Mouse (Mus musculus): ENCODE results near the gene Nnat. TPM values are rescaled to one million over a fixed set of nuclear protein-coding genes. Genes with fewer than 3 reads are reported as not detected.

Nnat gene
- polyA plus RNA-seq, 1 experiment from 2014 or later, result 287 TPM

DNA sequence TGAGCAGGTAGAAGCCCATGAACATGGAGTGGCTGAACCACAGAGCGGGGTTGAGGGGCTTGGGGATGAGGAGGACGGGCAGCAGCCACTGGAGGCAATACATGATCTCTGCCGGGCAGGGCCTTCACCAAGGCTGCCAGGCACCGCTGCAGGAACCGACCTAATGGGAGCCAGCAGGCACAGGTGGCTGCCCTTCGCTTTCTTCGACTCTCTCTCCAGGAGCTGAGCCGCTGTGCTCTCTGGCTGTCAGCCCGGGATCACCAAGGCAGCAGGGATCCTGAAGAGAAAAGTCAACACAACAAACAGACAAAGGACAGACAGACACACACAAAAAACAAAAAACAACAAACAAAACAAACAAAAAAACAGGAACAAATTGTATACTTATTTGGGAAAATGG is 1.8 kb upstream of the Nnat start:
- Histone ChIP-seq H3K27me3 (no peaks in the 10 kb centered on the region), H3K9me3 (replicated peaks) (peaks cover 27% of the 10 kb centered on the region), H3K4me1 (peaks cover 52% of the 10 kb centered on the region), H3K36me3 (peaks cover 66% of the 10 kb centered on the region), H3K9ac (no peak overlapping the region), H3K4me3 (replicated peaks) (no peak overlapping the region), H3K4me2 (no peak overlapping the region), H3K27ac (no peak overlapping the region)
- 82% methylated on average over 9 of the region's 9 CpGs for WGBS
- ATAC-seq (replicated peaks; ENCODE audit: low FRiP score), result no peak

DNA sequence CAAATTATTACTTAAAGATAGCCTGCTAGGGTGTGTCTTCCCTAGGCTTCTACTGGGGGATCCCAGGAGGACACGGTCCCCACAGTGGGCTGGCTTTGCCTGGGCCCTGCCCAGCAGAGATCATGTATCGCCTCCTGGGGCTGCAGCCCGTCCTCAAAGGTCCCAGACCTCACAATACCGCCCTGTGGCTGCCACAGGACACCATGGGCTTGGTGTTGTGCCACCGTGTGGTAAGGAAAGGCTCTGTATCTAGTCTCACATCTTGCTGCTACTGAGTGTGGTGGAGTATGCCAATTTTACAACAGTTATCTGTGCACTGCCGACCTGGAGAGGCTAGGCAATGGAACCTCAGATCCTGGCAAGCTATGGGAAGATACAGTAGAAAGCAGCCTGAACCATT is 1.4 kb upstream of the Nnat start:
- H3K27me3 ChIP-seq, result no peaks in the 10 kb centered on the region
- no peak overlapping the region for H3K4me3 ChIP-seq (replicated peaks)
- no peak for ATAC-seq (replicated peaks; ENCODE audit: low FRiP score)
- H3K4me2 ChIP-seq, result no peak overlapping the region
- no peak overlapping the region for H3K9ac ChIP-seq
- H3K27ac ChIP-seq, result no peak overlapping the region
- 64% methylated on average over 6 of the region's 6 CpGs for WGBS
- H3K36me3 ChIP-seq, result peaks cover 66% of the 10 kb centered on the region
- peaks cover 49% of the 10 kb centered on the region for H3K4me1 ChIP-seq
- peaks cover 27% of the 10 kb centered on the region for H3K9me3 ChIP-seq (replicated peaks)

DNA sequence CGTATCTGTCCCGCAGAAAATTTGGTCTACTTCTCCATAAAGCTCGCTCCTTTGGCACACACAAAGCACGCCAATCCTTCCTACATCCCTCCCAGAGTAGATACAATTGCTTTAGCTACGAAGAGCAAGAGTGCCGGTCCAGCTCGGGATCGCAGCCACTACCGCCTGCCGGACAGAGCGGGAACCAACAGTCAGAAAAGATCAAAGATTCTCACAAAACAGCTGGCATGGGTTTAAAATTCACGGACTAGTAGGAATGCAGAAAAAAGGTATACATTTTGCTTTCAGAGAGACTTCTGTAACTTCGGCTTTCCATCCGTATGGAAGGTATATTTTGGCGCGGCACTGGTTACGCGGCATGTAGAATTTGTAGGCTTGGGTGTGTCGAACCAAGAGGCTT is 438 bp upstream of the Nnat start:
- peaks cover 73% of the 10 kb centered on the region for H3K36me3 ChIP-seq

DNA sequence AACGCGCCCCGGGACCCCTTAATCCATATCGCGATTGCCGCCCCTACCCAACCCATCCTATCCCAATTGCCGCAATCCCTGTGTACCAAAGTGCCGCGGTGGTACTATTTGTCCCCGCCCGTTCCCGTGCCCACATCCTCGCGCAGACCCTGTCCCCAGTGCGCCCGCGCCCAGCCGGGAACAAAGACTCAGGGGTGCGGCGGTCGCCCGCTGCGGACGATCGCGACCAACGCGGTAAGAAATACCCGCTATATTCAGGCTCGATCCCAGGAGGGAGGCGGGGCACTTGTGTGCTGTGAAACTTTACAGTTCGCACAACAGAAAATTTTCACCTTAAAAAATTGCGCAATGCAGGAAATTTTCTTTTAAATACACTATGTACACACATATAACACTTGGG is 424 bp downstream of the Nnat start:
- ATAC-seq (replicated peaks; ENCODE audit: low FRiP score), result no peak
- WGBS, result 41% methylated on average over 33 of the region's 33 CpGs
- no peaks in the 10 kb centered on the region for H3K27me3 ChIP-seq
- H3K4me3 ChIP-seq (replicated peaks), result peak overlapping the region; percentile 53
- peaks cover 27% of the 10 kb centered on the region for H3K9me3 ChIP-seq (replicated peaks)
- peaks cover 45% of the 10 kb centered on the region for H3K4me1 ChIP-seq
- peaks cover 73% of the 10 kb centered on the region for H3K36me3 ChIP-seq
- H3K4me2 ChIP-seq, result peak overlapping the region; percentile 80
- H3K27ac ChIP-seq, result no peak overlapping the region
- H3K9ac ChIP-seq, result peak overlapping the region; percentile 55

More for the DNA sequence above, 438 bp upstream of the Nnat start:
- peak overlapping the region; percentile 80 for H3K4me2 ChIP-seq
- no peak for ATAC-seq (replicated peaks; ENCODE audit: low FRiP score)
- H3K27me3 ChIP-seq, result no peaks in the 10 kb centered on the region
- 50% methylated on average over 19 of the region's 19 CpGs for WGBS
- H3K4me1 ChIP-seq, result peaks cover 40% of the 10 kb centered on the region
- no peak overlapping the region for H3K27ac ChIP-seq
- peaks cover 27% of the 10 kb centered on the region for H3K9me3 ChIP-seq (replicated peaks)
- H3K4me3 ChIP-seq (replicated peaks), result peak overlapping the region; percentile 53
- H3K9ac ChIP-seq, result peak overlapping the region; percentile 55

DNA sequence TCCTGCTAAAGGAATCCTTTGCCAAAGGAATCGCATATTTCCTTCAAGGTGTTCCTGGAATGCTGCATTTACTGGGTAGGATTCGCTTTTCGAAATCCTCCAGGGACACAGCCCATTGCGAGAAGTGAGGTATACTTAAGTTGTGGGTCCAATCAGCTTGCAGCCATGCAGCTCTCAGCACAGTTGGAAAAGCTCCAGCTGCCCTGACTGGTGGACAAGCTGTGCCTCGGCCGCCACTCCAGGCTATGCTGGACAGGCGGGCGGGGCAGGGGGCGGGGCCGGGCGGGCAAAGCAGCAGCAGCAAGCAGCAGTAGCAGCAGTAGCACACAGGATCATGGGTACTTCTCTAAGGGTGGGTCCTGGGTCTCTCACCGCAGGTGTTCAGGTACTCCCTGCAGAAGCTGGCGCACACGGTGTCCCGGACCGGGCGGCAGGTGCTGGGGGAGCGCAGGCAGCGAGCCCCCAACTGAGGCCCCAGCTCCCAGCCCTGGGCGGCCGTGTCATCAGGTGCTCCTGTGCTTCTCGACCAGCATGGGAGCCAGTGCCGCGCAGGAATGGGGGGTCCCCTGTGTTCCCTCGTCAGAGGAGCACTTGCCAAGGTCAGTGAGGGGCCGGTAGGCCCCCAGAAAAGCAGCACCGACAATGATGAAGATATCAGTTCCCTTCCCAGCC is 1.4 kb downstream of the Nnat start:
- peak; percentile 89 for ATAC-seq (replicated peaks; ENCODE audit: low FRiP score)
- Histone ChIP-seq H3K9ac (no peak overlapping the region), H3K27ac (peak overlapping the region; percentile 56; the same call in 1 of the 2 replicates), H3K9me3 (replicated peaks) (peaks cover 27% of the 10 kb centered on the region), H3K4me2 (peak overlapping the region; percentile 80), H3K27me3 (no peaks in the 10 kb centered on the region), H3K36me3 (peaks cover 70% of the 10 kb centered on the region), H3K4me3 (replicated peaks) (peak overlapping the region; percentile 53), H3K4me1 (peaks cover 39% of the 10 kb centered on the region)
- WGBS, result 55% methylated on average over 27 of the region's 27 CpGs

DNA sequence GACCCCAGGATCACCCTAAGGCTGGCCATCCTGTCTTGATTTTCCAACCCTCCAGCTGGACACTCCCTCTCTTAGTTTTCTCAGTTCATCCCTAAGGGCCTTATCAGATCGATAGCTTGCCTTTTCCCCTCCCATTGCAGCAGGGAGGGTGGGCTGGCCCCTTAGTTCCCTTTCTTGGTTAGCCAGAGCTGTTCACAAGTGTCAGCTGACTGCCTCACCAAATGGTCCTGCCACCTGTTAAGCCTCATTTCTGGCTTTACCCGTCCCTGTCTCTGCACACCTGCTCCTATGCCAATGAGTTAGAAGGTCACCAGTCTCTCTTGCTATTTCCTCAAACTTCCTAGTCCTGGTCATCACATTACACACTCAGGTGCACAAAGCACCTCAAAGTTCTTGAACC is 3.2 kb downstream of the Nnat start:
- no peak overlapping the region for H3K9ac ChIP-seq
- H3K36me3 ChIP-seq, result peaks cover 53% of the 10 kb centered on the region
- no peak overlapping the region for H3K4me2 ChIP-seq
- ATAC-seq (replicated peaks; ENCODE audit: low FRiP score), result no peak
- no peak overlapping the region for H3K27ac ChIP-seq
- peaks cover 27% of the 10 kb centered on the region for H3K9me3 ChIP-seq (replicated peaks)
- H3K27me3 ChIP-seq, result no peaks in the 10 kb centered on the region
- H3K4me1 ChIP-seq, result peaks cover 45% of the 10 kb centered on the region
- 48% methylated on average over 2 of the region's 2 CpGs for WGBS
- no peak overlapping the region for H3K4me3 ChIP-seq (replicated peaks)

DNA sequence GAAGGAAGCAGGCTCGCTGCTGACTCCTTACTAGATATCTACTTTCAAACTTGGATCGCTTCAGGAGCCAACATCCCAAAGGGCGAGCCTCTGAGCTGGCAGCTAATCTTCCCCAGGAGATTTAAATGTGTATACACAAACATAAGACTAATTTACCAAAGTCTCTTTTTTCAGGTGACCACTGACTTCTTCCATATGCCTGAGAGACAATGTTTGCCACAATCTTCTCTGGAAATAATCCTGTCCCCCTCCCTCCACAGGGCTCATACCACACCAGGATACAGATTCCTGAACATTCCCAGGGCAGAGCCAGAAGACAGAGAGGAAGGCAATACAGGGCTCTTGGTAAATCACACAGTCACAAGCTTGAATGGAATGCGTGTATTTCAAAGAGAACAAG is 4.8 kb downstream of the Nnat start:
- H3K4me3 ChIP-seq (replicated peaks), result peak overlapping the region; percentile 100
- H3K27me3 ChIP-seq, result no peaks in the 10 kb centered on the region
- peaks cover 38% of the 10 kb centered on the region for H3K36me3 ChIP-seq
- H3K9me3 ChIP-seq (replicated peaks), result peaks cover 18% of the 10 kb centered on the region
- H3K27ac ChIP-seq, result no peak overlapping the region
- 0 out of 2 replicates have a peak overlapping the region, but pooled peaks have one; percentile 92 for H3K9ac ChIP-seq
- no peak for ATAC-seq (replicated peaks; ENCODE audit: low FRiP score)
- 76% methylated on average over 4 of the region's 4 CpGs for WGBS
- peaks cover 37% of the 10 kb centered on the region for H3K4me1 ChIP-seq
- peak overlapping the region; percentile 72 for H3K4me2 ChIP-seq

DNA sequence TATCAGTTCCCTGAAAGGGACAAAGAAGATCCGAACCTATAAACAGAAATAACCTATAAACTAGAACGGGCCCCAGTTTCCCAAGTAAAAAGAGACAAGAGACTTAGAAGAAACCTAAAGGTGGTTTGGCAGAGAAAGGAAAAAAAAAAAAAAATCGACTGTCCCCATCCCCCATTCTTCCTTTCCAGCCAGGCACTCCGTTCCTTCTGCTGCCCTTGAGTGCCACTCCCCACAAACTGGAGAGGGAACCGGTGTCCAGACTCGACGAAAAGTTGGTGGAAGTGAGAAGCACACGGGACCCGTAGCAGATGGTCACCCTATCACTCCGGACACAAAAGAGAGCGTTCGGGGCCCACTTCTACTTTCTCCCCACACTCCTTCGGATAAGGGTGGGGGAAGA is 5.6 kb downstream of the Nnat start:
- Histone ChIP-seq H3K9me3 (replicated peaks) (peaks cover 11% of the 10 kb centered on the region), H3K36me3 (peaks cover 31% of the 10 kb centered on the region), H3K4me1 (peaks cover 34% of the 10 kb centered on the region), H3K27me3 (no peaks in the 10 kb centered on the region), H3K4me3 (replicated peaks) (peak overlapping the region; percentile 100), H3K9ac (peak overlapping the region; percentile 92), H3K4me2 (peak overlapping the region; percentile 72), H3K27ac (peak overlapping the region; percentile 56; the same call in 1 of the 2 replicates)
- no peak; the same call in 1 of the 2 replicates for ATAC-seq (replicated peaks; ENCODE audit: low FRiP score)
- 6% methylated on average over 13 of the region's 13 CpGs for WGBS

DNA sequence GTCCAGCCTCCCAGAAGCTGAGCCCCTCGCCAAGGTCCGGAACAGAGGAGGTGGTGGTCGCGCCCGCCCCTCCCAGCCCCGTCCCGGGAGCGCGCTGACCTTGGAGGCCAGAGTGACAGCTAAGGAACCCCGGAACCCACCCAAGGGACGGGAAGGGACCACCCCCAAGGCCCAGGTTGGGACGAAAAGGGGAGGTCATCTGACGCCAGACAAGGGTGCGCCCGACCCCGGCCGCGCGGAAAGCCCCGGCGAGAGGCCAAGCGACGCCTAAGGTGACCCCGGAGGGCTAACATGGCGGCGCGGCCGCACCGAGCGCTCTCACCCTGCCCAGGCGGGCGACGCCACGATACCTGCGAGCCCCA is 6.0 kb downstream of the Nnat start:
- H3K4me2 ChIP-seq, result peak overlapping the region; percentile 72
- H3K27me3 ChIP-seq, result no peaks in the 10 kb centered on the region
- H3K9ac ChIP-seq, result peak overlapping the region; percentile 92
- H3K4me1 ChIP-seq, result peaks cover 34% of the 10 kb centered on the region
- H3K27ac ChIP-seq, result peak overlapping the region; percentile 95
- peaks cover 29% of the 10 kb centered on the region for H3K36me3 ChIP-seq
- peak; percentile 21 for ATAC-seq (replicated peaks; ENCODE audit: low FRiP score)
- peaks cover 9% of the 10 kb centered on the region for H3K9me3 ChIP-seq (replicated peaks)
- under 1% methylated on average over 35 of the region's 35 CpGs for WGBS
- peak overlapping the region; percentile 100 for H3K4me3 ChIP-seq (replicated peaks)

DNA sequence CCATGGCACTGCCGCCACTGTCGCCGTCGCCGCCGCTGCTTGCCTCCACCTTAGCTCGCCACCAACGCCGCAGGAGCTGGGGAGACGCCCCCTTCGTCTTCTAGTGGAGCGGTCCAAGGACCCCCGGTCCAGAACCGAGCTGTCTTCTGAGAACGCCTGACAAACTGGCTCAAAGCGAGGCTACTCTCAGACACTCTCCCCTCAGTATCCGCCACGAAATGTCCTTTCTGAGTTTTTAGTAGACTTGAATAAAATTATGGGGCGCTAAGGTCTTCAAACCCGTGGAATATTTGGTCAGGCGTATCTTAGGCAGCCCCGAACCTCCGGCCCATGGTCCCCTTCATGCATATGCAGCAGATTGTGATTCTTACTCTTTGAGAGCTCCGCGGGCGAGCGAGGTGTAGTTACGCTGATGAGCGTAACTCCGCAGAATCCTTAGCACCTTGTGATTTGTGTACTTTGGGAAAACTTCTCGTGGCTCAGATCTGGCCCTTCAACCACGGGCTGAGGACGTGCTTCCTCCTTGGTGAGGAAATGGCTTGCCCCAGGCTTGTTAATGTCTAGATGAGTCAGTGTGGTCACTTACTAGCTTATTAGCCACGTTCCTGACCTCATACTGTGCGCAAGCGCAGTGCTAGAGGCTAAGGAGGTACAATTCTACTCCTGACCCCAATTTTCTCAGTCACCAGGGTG is 6.5 kb downstream of the Nnat start:
- under 1% methylated on average over 36 of the region's 36 CpGs for WGBS
- Histone ChIP-seq H3K27ac (peak overlapping the region; percentile 95), H3K9ac (peak overlapping the region; percentile 92), H3K27me3 (no peaks in the 10 kb centered on the region), H3K4me1 (peaks cover 33% of the 10 kb centered on the region), H3K36me3 (peaks cover 24% of the 10 kb centered on the region), H3K9me3 (replicated peaks) (peaks cover 4% of the 10 kb centered on the region; the same call in 1 of the 2 replicates), H3K4me2 (peak overlapping the region; percentile 72), H3K4me3 (replicated peaks) (peak overlapping the region; percentile 100)
- ATAC-seq (replicated peaks; ENCODE audit: low FRiP score), result peak; percentile 80

DNA sequence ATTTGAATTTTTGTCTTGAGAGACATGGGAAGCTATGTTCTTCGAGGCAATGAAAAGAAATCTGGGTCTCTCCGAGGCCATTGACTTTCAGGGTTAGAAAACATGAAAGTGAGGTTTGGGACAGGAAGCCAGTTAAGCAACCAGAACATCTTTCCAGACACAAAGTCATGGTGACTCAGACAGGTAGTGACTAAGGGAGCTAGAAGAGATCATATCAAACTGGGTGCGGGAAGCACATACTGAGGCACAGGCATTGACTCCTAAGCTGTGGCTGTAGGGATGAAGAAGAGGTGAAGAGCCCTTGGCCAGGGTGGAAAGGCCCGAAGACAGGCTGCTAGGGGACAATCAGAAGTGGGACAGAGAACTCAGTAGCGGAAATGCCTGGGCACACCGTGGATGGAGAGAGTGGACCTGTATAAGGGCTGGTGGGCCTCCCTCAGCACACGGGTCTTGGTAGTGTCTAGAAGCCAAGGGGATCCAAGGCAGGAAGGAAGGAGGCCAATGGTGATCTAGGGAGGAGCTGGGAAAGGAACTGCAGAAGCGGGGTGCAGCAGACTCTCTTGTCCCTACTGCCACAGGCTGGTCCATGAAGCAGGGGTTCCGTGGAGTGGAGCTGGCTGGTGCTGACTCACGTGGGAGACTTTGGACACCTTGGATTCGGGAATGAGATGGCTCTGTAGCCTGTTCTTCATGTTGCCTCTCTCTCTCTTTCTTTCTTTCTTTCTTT is 7.5 kb downstream of the Nnat start:
- H3K4me2 ChIP-seq, result peak overlapping the region; percentile 72
- no peak for ATAC-seq (replicated peaks; ENCODE audit: low FRiP score)
- H3K9ac ChIP-seq, result peak overlapping the region; percentile 92
- no peaks in the 10 kb centered on the region for H3K27me3 ChIP-seq
- H3K36me3 ChIP-seq, result peaks cover 14% of the 10 kb centered on the region
- peak overlapping the region; percentile 100 for H3K4me3 ChIP-seq (replicated peaks)
- H3K9me3 ChIP-seq (replicated peaks), result no peaks in the 10 kb centered on the region
- H3K27ac ChIP-seq, result peak overlapping the region; percentile 95
- 83% methylated on average over 11 of the region's 11 CpGs for WGBS
- peaks cover 27% of the 10 kb centered on the region for H3K4me1 ChIP-seq

DNA sequence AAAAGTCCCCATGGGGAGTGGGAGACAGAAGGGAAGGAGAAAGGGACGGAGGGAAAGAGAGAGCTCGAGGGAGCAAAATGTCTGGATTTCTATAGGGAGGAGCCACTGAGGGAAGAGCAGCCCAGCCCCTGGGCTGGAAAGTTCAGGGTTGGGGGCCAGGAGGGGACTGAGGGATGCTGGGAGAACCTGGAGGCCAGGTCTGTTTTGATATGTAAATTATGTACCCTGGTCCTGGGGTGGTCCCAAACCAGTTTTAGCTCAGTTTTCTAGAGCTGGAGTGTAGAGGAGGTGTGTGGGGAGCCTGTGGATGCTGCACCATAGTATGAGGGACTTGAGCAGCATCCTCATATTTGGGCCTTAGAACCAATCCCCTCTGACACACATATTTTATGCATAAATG is 9.0 kb downstream of the Nnat start:
- 0 out of 2 replicates have a peak, but pooled peaks cover 5% of the 10 kb centered on the region for H3K36me3 ChIP-seq
- no peak for ATAC-seq (replicated peaks; ENCODE audit: low FRiP score)

More for the DNA sequence above, 9.0 kb downstream of the Nnat start:
- 31% methylated on average over 2 of the region's 2 CpGs for WGBS
- H3K9me3 ChIP-seq (replicated peaks), result no peaks in the 10 kb centered on the region
- no peaks in the 10 kb centered on the region for H3K27me3 ChIP-seq
- peaks cover 21% of the 10 kb centered on the region for H3K4me1 ChIP-seq
- H3K27ac ChIP-seq, result no peak overlapping the region
- no peak overlapping the region for H3K9ac ChIP-seq
- H3K4me2 ChIP-seq, result no peak overlapping the region
- no peak overlapping the region for H3K4me3 ChIP-seq (replicated peaks)

Measured in kidney, embryonic 15.5 days (tissue).